Mouse (Mus musculus): Measurements from ENCODE around the gene Ulk3. TPM values are rescaled to one million over a fixed set of nuclear protein-coding genes. Genes with fewer than 3 reads are reported as not detected.
A peak's percentile ranks its signal among the peaks of the same experiment; 100 is the strongest.

Ulk3 gene
- 20.7 and 22.9 TPM in 2 replicates for polyA plus RNA-seq (2016; fragmentation: Nextera tagmentation; extraction: Ambion mirVana)

- WGBS = under 1% methylated on average over 58 of the region's 58 CpGs
These were observed at the start of gene Ulk3 for GRCm38 (mm10) chr9:57589224-57590126. TSS of gene Ulk3 (plus strand) at chr9:57589452.

GRCm38 (mm10) chr9:57539550-57539949 is 49.7 kb upstream of the Ulk3 start:
- no peak overlapping the region for H3K9ac ChIP-seq

More at GRCm38 (mm10) chr9:57589224-57590126, at the start of gene Ulk3:
- peaks cover 15% of the 10 kb centered on the region for H3K4me1 ChIP-seq
- H3K9ac ChIP-seq = peak within 1 kb of the TSS; percentile 73
- peak within 1 kb of the TSS; percentile 87 for H3K4me2 ChIP-seq (replicated peaks)
- H3K4me3 ChIP-seq = peak within 1 kb of the TSS; percentile 67
- peak within 1 kb of the TSS; percentile 37; the same call in 1 of the 2 replicates for H3K27ac ChIP-seq
- H3K9me3 ChIP-seq = no peaks in the 10 kb centered on the region
- ATAC-seq (ENCODE audit: low FRiP score, low read depth) = peak; percentile 90
- no peaks in the 10 kb centered on the region for H3K27me3 ChIP-seq (replicated peaks)
- peaks cover 46% of the 10 kb centered on the region for H3K36me3 ChIP-seq

GRCm38 (mm10) chr9:57541312-57541711 is 47.9 kb upstream of the Ulk3 start:
- no peak overlapping the region for H3K4me3 ChIP-seq
- peaks cover 67% of the 10 kb centered on the region for H3K36me3 ChIP-seq

More at GRCm38 (mm10) chr9:57539550-57539949, 49.7 kb upstream of the Ulk3 start:
- Histone ChIP-seq H3K4me3 (no peak overlapping the region), H3K4me1 (peaks cover 18% of the 10 kb centered on the region), H3K27ac (no peak overlapping the region), H3K4me2 (replicated peaks) (no peak overlapping the region), H3K9me3 (no peaks in the 10 kb centered on the region), H3K27me3 (replicated peaks) (no peaks in the 10 kb centered on the region), H3K36me3 (peaks cover 53% of the 10 kb centered on the region)
- WGBS = 92% methylated on average over 2 of the region's 2 CpGs
- ATAC-seq (ENCODE audit: low FRiP score, low read depth) = no peak

GRCm38 (mm10) chr9:57543951-57544350 is 45.3 kb upstream of the Ulk3 start:
- Histone ChIP-seq H3K4me1 (peaks cover 3% of the 10 kb centered on the region; the same call in 1 of the 2 replicates), H3K4me3 (no peak overlapping the region), H3K27ac (no peak overlapping the region), H3K4me2 (replicated peaks) (no peak overlapping the region), H3K9ac (no peak overlapping the region), H3K9me3 (no peaks in the 10 kb centered on the region), H3K36me3 (peaks cover 89% of the 10 kb centered on the region), H3K27me3 (replicated peaks) (no peaks in the 10 kb centered on the region)
- WGBS = 89% methylated on average over 3 of the region's 3 CpGs
- no peak for ATAC-seq (ENCODE audit: low FRiP score, low read depth)

More at GRCm38 (mm10) chr9:57541312-57541711, 47.9 kb upstream of the Ulk3 start:
- Histone ChIP-seq H3K9ac (no peak overlapping the region), H3K9me3 (no peaks in the 10 kb centered on the region), H3K4me1 (peaks cover 18% of the 10 kb centered on the region), H3K27me3 (replicated peaks) (no peaks in the 10 kb centered on the region), H3K27ac (no peak overlapping the region), H3K4me2 (replicated peaks) (no peak overlapping the region)
- 19% methylated on average over 1 of the region's 1 CpGs for WGBS
- ATAC-seq (ENCODE audit: low FRiP score, low read depth) = no peak

GRCm38 (mm10) chr9:57547287-57547686 is 42.0 kb upstream of the Ulk3 start:
- no peaks in the 10 kb centered on the region for H3K27me3 ChIP-seq (replicated peaks)
- no peak for ATAC-seq (ENCODE audit: low FRiP score, low read depth)
- peaks cover 6% of the 10 kb centered on the region for H3K4me1 ChIP-seq
- no peak overlapping the region for H3K4me2 ChIP-seq (replicated peaks)
- no peaks in the 10 kb centered on the region for H3K9me3 ChIP-seq
- WGBS = 91% methylated on average over 5 of the region's 5 CpGs
- H3K4me3 ChIP-seq = no peak overlapping the region
- no peak overlapping the region for H3K27ac ChIP-seq
- H3K36me3 ChIP-seq = peaks cover 82% of the 10 kb centered on the region
- H3K9ac ChIP-seq = no peak overlapping the region

GRCm38 (mm10) chr9:57547869-57548268 is 41.4 kb upstream of the Ulk3 start:
- 90% methylated on average over 11 of the region's 11 CpGs for WGBS
- ATAC-seq (ENCODE audit: low FRiP score, low read depth) = no peak
- H3K36me3 ChIP-seq = peaks cover 77% of the 10 kb centered on the region

GRCm38 (mm10) chr9:57549186-57549585 is 40.1 kb upstream of the Ulk3 start:
- H3K4me1 ChIP-seq = peaks cover 6% of the 10 kb centered on the region
- no peak for ATAC-seq (ENCODE audit: low FRiP score, low read depth)
- no peak overlapping the region for H3K4me3 ChIP-seq
- peaks cover 63% of the 10 kb centered on the region for H3K36me3 ChIP-seq
- H3K9ac ChIP-seq = no peak overlapping the region
- 97% methylated on average over 4 of the region's 4 CpGs for WGBS
- no peak overlapping the region for H3K4me2 ChIP-seq (replicated peaks)
- H3K27ac ChIP-seq = no peak overlapping the region
- H3K9me3 ChIP-seq = no peaks in the 10 kb centered on the region
- H3K27me3 ChIP-seq (replicated peaks) = no peaks in the 10 kb centered on the region

More at GRCm38 (mm10) chr9:57547869-57548268, 41.4 kb upstream of the Ulk3 start:
- Histone ChIP-seq H3K4me2 (replicated peaks) (no peak overlapping the region), H3K27me3 (replicated peaks) (no peaks in the 10 kb centered on the region), H3K4me1 (peaks cover 6% of the 10 kb centered on the region), H3K9me3 (no peaks in the 10 kb centered on the region), H3K9ac (no peak overlapping the region), H3K27ac (no peak overlapping the region), H3K4me3 (no peak overlapping the region)

GRCm38 (mm10) chr9:57550126-57550862 is 39.0 kb upstream of the Ulk3 start:
- no peak overlapping the region for H3K4me2 ChIP-seq (replicated peaks)
- no peak overlapping the region for H3K4me3 ChIP-seq
- peaks cover 6% of the 10 kb centered on the region for H3K4me1 ChIP-seq
- no peak for ATAC-seq (ENCODE audit: low FRiP score, low read depth)
- H3K9me3 ChIP-seq = no peaks in the 10 kb centered on the region
- no peak overlapping the region for H3K9ac ChIP-seq
- H3K27me3 ChIP-seq (replicated peaks) = no peaks in the 10 kb centered on the region
- 90% methylated on average over 11 of the region's 11 CpGs for WGBS
- no peak overlapping the region for H3K27ac ChIP-seq
- H3K36me3 ChIP-seq = peaks cover 52% of the 10 kb centered on the region

GRCm38 (mm10) chr9:57552139-57552887 is 36.9 kb upstream of the Ulk3 start, which contains the start of gene Mpi:
TSS of gene Mpi (minus strand) at chr9:57552763.
- H3K9me3 ChIP-seq = no peaks in the 10 kb centered on the region
- H3K27me3 ChIP-seq (replicated peaks) = no peaks in the 10 kb centered on the region
- peak; percentile 73; the same call in 1 of the 2 replicates for ATAC-seq (ENCODE audit: low FRiP score, low read depth)
- peaks cover 35% of the 10 kb centered on the region for H3K36me3 ChIP-seq
- peak within 1 kb of the TSS; percentile 73 for H3K4me2 ChIP-seq (replicated peaks)
- peak within 1 kb of the TSS; percentile 68 for H3K9ac ChIP-seq
- H3K4me1 ChIP-seq = peaks cover 6% of the 10 kb centered on the region
- H3K27ac ChIP-seq = no peak within 1 kb of the TSS
- peak within 1 kb of the TSS; percentile 68 for H3K4me3 ChIP-seq
- WGBS = 2% methylated on average over 28 of the region's 28 CpGs

- Histone ChIP-seq H3K4me2 (replicated peaks) (no peak overlapping the region), H3K27me3 (replicated peaks) (no peaks in the 10 kb centered on the region), H3K9me3 (no peaks in the 10 kb centered on the region), H3K27ac (no peak overlapping the region), H3K4me1 (peaks cover 6% of the 10 kb centered on the region), H3K4me3 (no peak overlapping the region), H3K9ac (no peak overlapping the region), H3K36me3 (peaks cover 27% of the 10 kb centered on the region)
- 0 out of 2 replicates have a peak, but pooled peaks have one; percentile 5 for ATAC-seq (ENCODE audit: low FRiP score, low read depth)
- WGBS = 71% methylated on average over 11 of the region's 11 CpGs
These were observed 36.1 kb upstream of the Ulk3 start for GRCm38 (mm10) chr9:57553119-57553518.

- Histone ChIP-seq H3K4me3 (no peak overlapping the region), H3K27me3 (replicated peaks) (no peaks in the 10 kb centered on the region), H3K4me2 (replicated peaks) (no peak overlapping the region), H3K9ac (no peak overlapping the region), H3K27ac (no peak overlapping the region), H3K9me3 (no peaks in the 10 kb centered on the region), H3K4me1 (peaks cover 6% of the 10 kb centered on the region), H3K36me3 (peaks cover 10% of the 10 kb centered on the region)
- WGBS = 37% methylated on average over 3 of the region's 3 CpGs
- no peak for ATAC-seq (ENCODE audit: low FRiP score, low read depth)
These were observed 34.5 kb upstream of the Ulk3 start for GRCm38 (mm10) chr9:57554753-57555152.

Data from neural tube, embryonic 12.5 days (tissue).